Comparison of ENCODE assay signal across 19 mouse cellular contexts in the genomic region with DNA sequence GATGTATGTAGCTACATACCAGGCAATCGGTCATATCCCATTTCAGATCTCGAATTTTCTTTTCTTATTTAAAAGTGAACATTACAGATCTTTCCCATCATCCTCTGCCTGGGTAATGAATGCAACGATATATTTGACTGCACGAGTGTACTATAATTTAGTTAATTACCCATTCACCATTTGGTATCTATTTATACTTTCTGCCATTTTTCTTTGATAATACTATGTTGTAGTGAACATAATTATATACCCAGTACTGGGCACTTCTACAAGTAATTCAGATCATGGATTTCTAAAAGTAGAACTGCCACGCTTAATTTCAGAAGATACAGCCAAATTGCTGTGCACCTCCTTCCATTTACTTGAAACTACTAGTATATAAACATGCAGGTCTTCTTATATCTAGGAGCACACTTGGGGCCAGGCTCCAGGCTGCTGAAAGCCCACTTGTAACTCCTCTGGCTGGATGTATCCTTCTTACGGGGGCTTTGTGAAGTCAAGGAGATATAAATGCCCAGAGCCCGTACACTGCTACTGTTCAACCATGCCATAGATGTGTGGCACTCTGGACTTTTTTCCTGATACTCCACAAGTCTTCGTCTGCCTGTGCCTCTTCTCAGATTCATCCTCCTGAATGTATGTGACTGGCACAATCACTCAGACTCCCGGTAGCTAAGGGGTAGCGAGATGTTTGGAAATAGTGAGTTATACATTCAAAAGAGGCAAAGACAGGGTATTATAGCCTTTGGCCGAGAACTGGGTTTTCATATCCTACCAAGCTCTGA.
"Had no signal": no experiment of that assay in that cellular context is flagged by ENCODE, and none has a peak within 500 bp of the region (broad histone marks: within the 10 kb centered on the region; RNA-seq: fewer than 3 reads in every experiment).

No protein-coding gene starts in this region.

- H3K36me3 ChIP-seq: limb, embryonic 12.5 days; limb, embryonic 15.5 days; liver, embryonic 12.5 days; liver, embryonic 15.5 days; midbrain, embryonic 12.5 days; neural tube, embryonic 13.5 days had no signal

- H3K4me3 ChIP-seq: limb, embryonic 12.5 days; limb, embryonic 15.5 days; liver, embryonic 12.5 days; liver, embryonic 15.5 days; midbrain, embryonic 12.5 days; myocyte; neural tube, embryonic 13.5 days had no signal

- H3K4me1 ChIP-seq: limb, embryonic 12.5 days; limb, embryonic 15.5 days; liver, embryonic 15.5 days; midbrain, embryonic 12.5 days; neural tube, embryonic 13.5 days had no signal

- H3K27me3 ChIP-seq: limb, embryonic 15.5 days; liver, embryonic 12.5 days; liver, embryonic 15.5 days; neural tube, embryonic 13.5 days had no signal

- H3K4me2 ChIP-seq: limb, embryonic 12.5 days; limb, embryonic 15.5 days; liver, embryonic 12.5 days; liver, embryonic 15.5 days; midbrain, embryonic 12.5 days; neural tube, embryonic 13.5 days had no signal

- H3K27ac ChIP-seq: kidney, postnatal 0 days; limb, embryonic 12.5 days; limb, embryonic 15.5 days; liver, embryonic 12.5 days; liver, embryonic 15.5 days; midbrain, embryonic 12.5 days; neural tube, embryonic 13.5 days had no signal

- H3K9ac ChIP-seq: limb, embryonic 12.5 days; limb, embryonic 15.5 days; liver, embryonic 12.5 days; liver, embryonic 15.5 days; midbrain, embryonic 12.5 days; neural tube, embryonic 13.5 days had no signal

- DNase-seq: kidney, postnatal 25 days; layer of hippocampus, postnatal 36 days; left cerebral cortex, postnatal 4 days; lung, adult 2 months; lung, postnatal 14 days; lung, postnatal 4 days; retina, postnatal 1 day; right cerebral cortex, postnatal 25 days; thymus, adult 18-20 months; thymus, postnatal 36 days had no signal

- ATAC-seq: liver, embryonic 12.5 days; midbrain, embryonic 16.5 days had no signal

- H3K9me3 ChIP-seq: limb, embryonic 15.5 days; liver, embryonic 15.5 days; midbrain, embryonic 12.5 days had no signal
